Mouse (Mus musculus) inflammation-experienced regulatory T-cells, adult 16 weeks (primary cell): ENCODE results near the gene Simc1. TPM values are rescaled to one million over a fixed set of nuclear protein-coding genes. Genes with fewer than 3 reads are reported as not detected.

ENCODE experiments used
- polyA plus RNA-seq: library from polyadenylated mRNA; unstranded; fragments of 100-300 nt; shearing (Covaris generic); gene quantifications from one replicate; pipeline ENCODE4 v1.2.1, GENCODE M21; 2017

Gene Simc1
- polyA plus RNA-seq: 17.6 TPM

GRCm38 (mm10) chr13:54503604-54504521 lies at the start of gene Simc1:
Gene Simc1, plus strand, starts transcription at chr13:54503779.

GRCm38 (mm10) chr13:54468098-54469011 lies 35.2 kb upstream of the Simc1 start, which contains the start of gene Thoc3:
Gene Thoc3, minus strand, starts transcription at chr13:54468849.

DNA sequence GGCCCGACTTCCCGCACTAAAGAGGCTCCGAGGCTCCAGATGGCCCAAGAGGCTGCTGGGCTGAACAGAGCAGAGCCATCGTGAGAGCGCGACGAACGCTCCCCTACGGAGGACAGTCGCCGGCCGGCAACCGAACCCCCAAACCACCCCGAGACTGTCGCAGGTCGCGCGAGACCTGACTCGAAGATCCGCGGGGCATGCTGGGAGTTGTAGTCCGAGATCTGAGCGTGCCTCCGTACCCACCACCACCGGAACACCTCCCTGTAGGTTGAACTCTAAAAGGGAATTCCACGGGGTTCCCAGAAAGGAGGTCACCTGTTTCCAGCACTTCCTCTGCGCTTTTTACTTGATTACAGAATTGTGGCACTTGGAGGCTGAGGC lies 61.6 kb downstream of the Simc1 start, which contains the start of gene 4833439L19Rik:
TSS of gene 4833439L19Rik (minus strand) at position 235 of the 381 bp plus-strand sequence.

DNA sequence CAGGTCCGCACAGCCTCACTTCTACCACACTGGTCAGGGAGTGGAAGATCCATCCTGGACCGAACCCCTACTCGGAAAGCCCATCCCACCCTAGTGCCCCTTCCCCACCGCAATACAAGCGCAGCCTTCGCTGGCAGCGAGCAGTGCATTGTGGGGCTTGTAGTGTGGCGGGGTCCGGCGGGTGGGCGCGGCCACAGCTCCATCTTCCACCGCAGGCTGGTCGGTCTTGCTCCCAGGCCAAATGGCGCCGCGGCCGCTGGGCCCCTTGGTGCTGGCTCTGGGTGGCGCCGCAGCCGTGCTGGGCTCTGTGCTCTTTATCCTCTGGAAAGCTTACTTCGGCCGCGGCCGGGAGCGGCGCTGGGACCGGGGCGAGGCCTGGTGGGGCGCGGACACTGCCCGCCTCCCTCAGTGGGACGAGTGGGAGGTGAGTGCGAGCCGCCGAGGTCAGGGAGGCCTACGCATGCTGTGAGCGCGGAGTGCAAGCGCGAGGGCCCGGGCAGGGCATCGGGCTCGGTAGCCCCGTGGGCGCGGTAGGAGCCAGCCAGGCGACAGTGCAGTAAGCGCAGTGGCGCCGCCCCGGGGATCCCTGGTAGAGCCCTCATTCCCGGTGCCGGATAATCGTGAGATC lies 71.4 kb downstream of the Simc1 start, which contains the start of gene Arl10:
TSS of gene Arl10 (plus strand) at position 162 of the 628 bp plus-strand sequence.

DNA sequence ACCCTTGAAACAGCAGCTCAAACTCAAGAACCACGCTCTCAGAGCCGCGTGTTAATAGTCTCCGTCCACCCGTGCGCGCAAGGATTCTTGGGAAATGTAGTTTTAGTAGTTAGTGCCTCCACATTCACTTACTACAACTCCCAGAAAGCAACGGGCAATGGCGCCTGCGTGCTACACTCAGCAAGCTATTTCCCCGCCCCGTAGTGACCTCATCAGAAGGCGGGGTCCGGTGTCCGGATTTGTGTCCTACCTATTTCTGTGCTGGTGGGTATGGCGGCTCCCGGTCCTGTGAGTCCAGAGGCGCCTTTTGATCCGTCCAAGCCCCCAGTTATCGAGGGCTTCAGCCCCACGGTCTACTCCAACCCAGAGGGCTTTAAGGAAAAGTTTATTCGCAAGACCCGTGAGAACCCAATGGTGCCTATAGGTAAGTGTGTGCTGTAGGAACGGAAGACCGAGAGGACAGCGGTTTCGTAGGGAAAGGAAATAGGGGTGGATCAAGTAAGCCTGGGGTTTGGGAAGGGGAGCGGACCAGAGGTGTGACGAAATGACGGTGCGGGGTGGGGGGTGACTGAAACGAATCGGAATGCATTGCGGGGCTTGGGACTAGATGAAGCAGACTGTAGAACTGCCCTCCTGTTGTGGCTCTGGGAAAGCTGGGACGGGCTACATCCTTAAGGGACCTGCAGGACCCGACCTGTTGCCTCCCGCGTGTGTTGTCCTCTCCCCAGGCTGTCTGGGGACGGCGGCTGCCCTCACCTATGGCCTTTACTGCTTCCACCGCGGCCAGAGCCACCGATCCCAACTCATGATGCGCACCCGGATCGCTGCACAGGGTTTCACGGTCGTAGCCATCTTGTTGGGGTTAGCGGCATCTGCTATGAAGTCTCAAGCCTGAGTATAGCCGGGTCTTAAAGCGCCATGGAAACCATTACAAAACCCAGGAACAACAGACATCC lies 86.7 kb downstream of the Simc1 start, which contains the start of the genes Nop16 and Higd2a:
TSS of gene Nop16 (minus strand) at position 95 of the 956 bp plus-strand sequence.
TSS of gene Higd2a (plus strand) at position 212 of the 956 bp plus-strand sequence.

Other genes with a start within 250 kb of the Simc1 start
- gene Cplx2, start 132.4 kb upstream of the Simc1 start, polyA plus RNA-seq: not detected
- gene Thoc3, start 34.9 kb upstream of the Simc1 start, polyA plus RNA-seq: 46.2 TPM
- gene 4833439L19Rik, start 61.7 kb downstream of the Simc1 start, polyA plus RNA-seq: 101 TPM
- gene Arl10, start 71.2 kb downstream of the Simc1 start, polyA plus RNA-seq: 12.9 TPM
- 46.0 TPM for gene Nop16, start 86.3 kb downstream of the Simc1 start, polyA plus RNA-seq
- gene Higd2a, start 86.4 kb downstream of the Simc1 start, polyA plus RNA-seq: 183 TPM
- gene Cltb, start 107.6 kb downstream of the Simc1 start, polyA plus RNA-seq: 44.1 TPM
- gene Faf2, start 118.0 kb downstream of the Simc1 start, polyA plus RNA-seq: 120 TPM
- gene Rnf44, start 190.1 kb downstream of the Simc1 start, polyA plus RNA-seq: 59.3 TPM
- gene Cdhr2, start 197.7 kb downstream of the Simc1 start, polyA plus RNA-seq: not detected
- gene Gprin1, start 246.1 kb downstream of the Simc1 start, polyA plus RNA-seq: not detected